Comparison of ENCODE assay signal across 9 mouse cellular contexts in the genomic region with DNA sequence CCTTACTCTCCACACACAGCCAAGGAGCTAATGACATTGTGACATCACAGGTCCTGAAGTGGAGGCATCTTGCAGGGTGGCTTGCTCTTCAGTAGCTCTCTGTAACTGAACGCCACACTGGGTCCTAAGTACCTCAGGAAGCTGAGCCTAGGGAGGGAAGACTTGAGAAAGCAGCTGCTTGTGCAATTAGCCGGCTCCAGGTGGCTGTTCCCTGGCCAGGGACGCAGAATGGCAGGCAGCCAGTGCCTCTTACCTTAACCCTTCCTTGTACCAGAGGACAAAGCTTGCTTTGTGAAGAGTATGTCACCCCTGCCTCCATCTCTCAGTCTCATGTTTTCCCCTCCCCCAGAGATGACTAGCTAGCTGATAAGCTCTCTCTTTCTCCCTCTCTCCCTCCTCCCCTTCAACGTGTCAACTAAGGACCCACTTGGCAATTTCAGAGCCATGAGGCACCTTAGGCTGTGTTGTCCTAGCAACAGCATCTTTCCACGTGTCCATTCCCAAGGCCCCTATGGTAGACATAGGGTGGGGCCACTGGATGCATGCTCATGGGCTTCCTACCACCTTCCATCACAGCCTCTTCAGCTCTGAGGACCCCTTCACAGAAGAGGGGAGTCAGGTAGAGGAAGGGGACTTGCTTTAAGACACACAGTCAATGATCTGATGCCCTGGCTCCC. TPM values are rescaled to one million over a fixed set of nuclear protein-coding genes. Genes with fewer than 3 reads are reported as not detected.
DNase-seq lines count a peak whose midpoint lies in the region; ATAC-seq lines count a peak whose summit lies in the region.
"Had no signal": no experiment of that assay in that cellular context is flagged by ENCODE, and none has a peak within 500 bp of the region (broad histone marks: within the 10 kb centered on the region; RNA-seq: fewer than 3 reads in every experiment).

No protein-coding gene starts in this region.

- H3K9ac ChIP-seq in kidney, embryonic 16.5 days (replicated peaks; ENCODE audit: low read length): no peak overlapping the region
- no peak overlapping the region for H3K9ac ChIP-seq in forebrain, embryonic 16.5 days (replicated peaks; ENCODE audit: low read depth, low read length)

- no peak overlapping the region for H3K27ac ChIP-seq in kidney, embryonic 16.5 days (ENCODE audit: low read length)
- H3K27ac ChIP-seq in forebrain, embryonic 16.5 days (ENCODE audit: low read length): no peak overlapping the region

- H3K9me3 ChIP-seq in kidney, embryonic 16.5 days (ENCODE audit: low read length): no peaks in the 10 kb centered on the region
- H3K9me3 ChIP-seq in forebrain, embryonic 16.5 days (ENCODE audit: control insufficient read depth, low read length): no peaks in the 10 kb centered on the region

- no peaks in the 10 kb centered on the region for H3K4me1 ChIP-seq in kidney, embryonic 16.5 days (ENCODE audit: insufficient read depth, low read length)
- H3K4me1 ChIP-seq in forebrain, embryonic 16.5 days (replicated peaks; ENCODE audit: control insufficient read depth, insufficient read depth, low read length): no peaks in the 10 kb centered on the region

- peak; percentile 58; the same call in 1 of the 2 replicates for ATAC-seq in kidney, embryonic 16.5 days (ENCODE audit: low FRiP score, low TSS enrichment)
- ATAC-seq in forebrain, embryonic 16.5 days: peak; percentile 33; the same call in 1 of the 2 replicates
- ATAC-seq: Patski had no signal

- intact Hi-C loops in heart, postnatal 36 days (cut with DNase I): no loop called here

- WGBS in kidney, embryonic 16.5 days: 20% methylated on average over 5 of the region's 5 CpGs
- 18% methylated on average over 5 of the region's 5 CpGs for WGBS in forebrain, embryonic 16.5 days

- H3K36me3 ChIP-seq in kidney, embryonic 16.5 days (ENCODE audit: insufficient read depth, low read length): no peaks in the 10 kb centered on the region
- no peaks in the 10 kb centered on the region for H3K36me3 ChIP-seq in forebrain, embryonic 16.5 days (ENCODE audit: control insufficient read depth, insufficient read depth)

- H3K4me3 ChIP-seq in kidney, embryonic 16.5 days (ENCODE audit: low read length): no peak overlapping the region
- no peak overlapping the region for H3K4me3 ChIP-seq in forebrain, embryonic 16.5 days (replicated peaks; ENCODE audit: low read length)

- no peaks in the 10 kb centered on the region for H3K27me3 ChIP-seq in kidney, embryonic 16.5 days (ENCODE audit: insufficient read depth, low read length)
- no peaks in the 10 kb centered on the region for H3K27me3 ChIP-seq in forebrain, embryonic 16.5 days (replicated peaks; ENCODE audit: control insufficient read depth, insufficient read depth, low read length)
- H3K27me3 ChIP-seq: Patski had no signal

- H3K4me2 ChIP-seq in kidney, embryonic 16.5 days (replicated peaks; ENCODE audit: low read depth, low read length): no peak overlapping the region
- no peak overlapping the region for H3K4me2 ChIP-seq in forebrain, embryonic 16.5 days (ENCODE audit: low read length)

- no peak for DNase-seq in kidney, adult 18-20 months
- DNase-seq in cerebellum, adult 9-10 months: peak; percentile 87
- DNase-seq in lung, postnatal 14 days: peak; percentile 71
- DNase-seq in adipocyte (ENCODE audit: low spot score): no peak
- DNase-seq in spleen, adult 18-20 months: no peak
- DNase-seq in heart, postnatal 36 days: no peak

RNA-seq across cellular contexts. Expression of gene Myo5c, which starts 12.0 kb away (rescaled TPM):
- 4.0 and 5.0 TPM in 2 replicates for polyA plus RNA-seq in kidney, embryonic 16.5 days (2015; fragmentation: Nextera tagmentation; extraction: Ambion mirVana)
- 0.31 and 0.47 TPM in 2 replicates for polyA plus RNA-seq in forebrain, embryonic 16.5 days (2015; fragmentation: Nextera tagmentation; extraction: Ambion mirVana)
- total RNA-seq in heart, postnatal 36 days (2021): 1 to 10 TPM; 5.2 to 6.7 TPM

Comparison
In these comparisons a context has a peak if more than half of its experiments do, and no peak if none do; other contexts are left out.
1. DNase-seq: peak in cerebellum, adult 9-10 months (single experiment) and lung, postnatal 14 days (single experiment); none in kidney, adult 18-20 months (single experiment), adipocyte (single experiment), spleen, adult 18-20 months (0 of 2) and heart, postnatal 36 days (0 of 2).